9 mouse cellular contexts compared by ENCODE assay signal in genomic region chr5:27792531-27793205, GRCm38 (mm10). TPM values are rescaled to one million over a fixed set of nuclear protein-coding genes. Genes with fewer than 3 reads are reported as not detected.
DNase-seq lines count a peak whose midpoint lies in the region; ATAC-seq and TF ChIP-seq lines count a peak whose summit lies in the region.
"Had no signal": no experiment of that assay in that cellular context is flagged by ENCODE, and none has a peak within 500 bp of the region (broad histone marks: within the 10 kb centered on the region; RNA-seq: fewer than 3 reads in every experiment).

No protein-coding gene starts in this region.

- H3K36me3 ChIP-seq in heart, postnatal 0 days (replicated peaks; ENCODE audit: control insufficient read depth, insufficient read depth, low read length), result peaks cover 5% of the 10 kb centered on the region
- H3K36me3 ChIP-seq in hindbrain, postnatal 0 days (ENCODE audit: insufficient read depth, low read length), result peaks cover under 1% of the 10 kb centered on the region; the same call in 1 of the 2 replicates
- H3K36me3 ChIP-seq in midbrain, embryonic 16.5 days (ENCODE audit: control insufficient read depth, insufficient read depth, low read length), result peaks cover 4% of the 10 kb centered on the region; the same call in 1 of the 2 replicates

- H3K27ac ChIP-seq in heart, postnatal 0 days (ENCODE audit: low read depth), result 0 out of 2 replicates have a peak overlapping the region, but pooled peaks have one; percentile 96
- H3K27ac ChIP-seq in hindbrain, postnatal 0 days, result peak overlapping the region; percentile 89; the same call in 1 of the 2 replicates
- H3K27ac ChIP-seq in midbrain, embryonic 16.5 days (ENCODE audit: low read length), result no peak overlapping the region

- H3K4me1 ChIP-seq in heart, postnatal 0 days (ENCODE audit: control insufficient read depth, insufficient read depth), result peaks cover 16% of the 10 kb centered on the region
- H3K4me1 ChIP-seq in hindbrain, postnatal 0 days (ENCODE audit: insufficient read depth, low read length), result peaks cover 13% of the 10 kb centered on the region
- peaks cover 24% of the 10 kb centered on the region for H3K4me1 ChIP-seq in midbrain, embryonic 16.5 days (ENCODE audit: control insufficient read depth, insufficient read depth, low read length)

- peak overlapping the region; percentile 85 for H3K4me2 ChIP-seq in heart, postnatal 0 days (ENCODE audit: low read depth, low read length)
- peak overlapping the region; percentile 77 for H3K4me2 ChIP-seq in hindbrain, postnatal 0 days (ENCODE audit: low read depth, low read length)
- peak overlapping the region; percentile 76 for H3K4me2 ChIP-seq in midbrain, embryonic 16.5 days (ENCODE audit: low read length)

- H3K9me3 ChIP-seq in heart, postnatal 0 days (replicated peaks; ENCODE audit: control insufficient read depth, low read length), result no peaks in the 10 kb centered on the region
- no peaks in the 10 kb centered on the region for H3K9me3 ChIP-seq in hindbrain, postnatal 0 days (ENCODE audit: low read length)
- H3K9me3 ChIP-seq in midbrain, embryonic 16.5 days (replicated peaks; ENCODE audit: control insufficient read depth, low read length, poor library complexity, severe bottlenecking), result no peaks in the 10 kb centered on the region

- WGBS in heart, postnatal 0 days, result 38% methylated on average over 9 of the region's 9 CpGs
- 55% methylated on average over 9 of the region's 9 CpGs for WGBS in hindbrain, postnatal 0 days
- 48% methylated on average over 9 of the region's 9 CpGs for WGBS in midbrain, embryonic 16.5 days

- no peak for TF ChIP-seq EP300 in heart, postnatal 0 days (IDR thresholded peaks at IDR 0.05; ENCODE audit: low read depth)

- no peak for TF ChIP-seq CTCF in heart, postnatal 0 days (IDR thresholded peaks at IDR 0.05; ENCODE audit: low read depth)
- no peak for TF ChIP-seq CTCF in hindbrain, postnatal 0 days (IDR thresholded peaks at IDR 0.05; ENCODE audit: low read depth)

- no peak overlapping the region for H3K4me3 ChIP-seq in heart, postnatal 0 days (ENCODE audit: low read depth, low read length)
- peak overlapping the region; percentile 67 for H3K4me3 ChIP-seq in hindbrain, postnatal 0 days (ENCODE audit: low read length)
- H3K4me3 ChIP-seq in midbrain, embryonic 16.5 days (ENCODE audit: low read depth, low read length), result peak overlapping the region; percentile 78

- H3K9ac ChIP-seq in heart, postnatal 0 days (replicated peaks; ENCODE audit: low read depth, low read length), result no peak overlapping the region
- H3K9ac ChIP-seq in hindbrain, postnatal 0 days (replicated peaks; ENCODE audit: low read length), result peak overlapping the region; percentile 74; the same call in 1 of the 2 replicates
- H3K9ac ChIP-seq in midbrain, embryonic 16.5 days (ENCODE audit: low read depth, low read length), result no peak overlapping the region; the same call in 1 of the 2 replicates

- no peaks in the 10 kb centered on the region for H3K27me3 ChIP-seq in heart, postnatal 0 days (ENCODE audit: control insufficient read depth, insufficient read depth, low read length)
- no peaks in the 10 kb centered on the region for H3K27me3 ChIP-seq in hindbrain, postnatal 0 days (ENCODE audit: insufficient read depth, low read length)
- no peaks in the 10 kb centered on the region for H3K27me3 ChIP-seq in midbrain, embryonic 16.5 days (ENCODE audit: control insufficient read depth, insufficient read depth, low read depth, low read length)

- intact Hi-C loops in heart, postnatal 14 days (cut with DNase I), result loop anchor here (5.0 kb wide), 1 partner anchor 280 kb away; the partner anchor contains the start of gene Insig1

- no peak for ATAC-seq in heart, postnatal 0 days (ENCODE audit: insufficient read depth, low read depth)
- ATAC-seq in hindbrain, postnatal 0 days, result no peak
- ATAC-seq in midbrain, embryonic 16.5 days, result no peak
- no peak for ATAC-seq in frontal cortex, adult (ENCODE audit: low TSS enrichment)

- DNase-seq in heart, postnatal 0 days (ENCODE audit: low spot score), result no peak
- DNase-seq in heart, postnatal 14 days, result no peak
- DNase-seq in R1 (ENCODE audit: low read depth, low spot score), result peak; percentile 37
- no peak for DNase-seq in hindbrain, postnatal 0 days (ENCODE audit: low spot score)
- no peak for DNase-seq in gastrocnemius, postnatal 4 days (ENCODE audit: low spot score in 2 of 2)
- DNase-seq in spleen, postnatal 4 days (ENCODE audit: low spot score in 2 of 2), result no peak

RNA-seq across cellular contexts. Expression of gene Paxip1, which starts 1.2 kb away (rescaled TPM):
- 14.0 and 21.0 TPM in 2 replicates for total RNA-seq in heart, postnatal 0 days (2014; rRNA removed; ENCODE audit: low replicate concordance)
- polyA plus RNA-seq in heart, postnatal 0 days (2015; fragmentation: Nextera tagmentation; extraction: Ambion mirVana), result 7.7 and 7.8 TPM in 2 replicates
- 10 to 100 TPM; 17.4 to 18.8 TPM for total RNA-seq in heart, postnatal 14 days (2021)
- 33.2 and 41.7 TPM in 2 replicates for total RNA-seq in hindbrain, postnatal 0 days (2014; rRNA removed)
- polyA plus RNA-seq in hindbrain, postnatal 0 days (2015; fragmentation: Nextera tagmentation; extraction: Ambion mirVana), result 20.6 and 20.9 TPM in 2 replicates
- polyA plus RNA-seq in midbrain, embryonic 16.5 days (2015; fragmentation: Nextera tagmentation; extraction: Ambion mirVana), result 28.7 and 30.2 TPM in 2 replicates
- 10 to 100 TPM; 20.8 to 22.3 TPM for total RNA-seq in gastrocnemius, postnatal 4 days (2021)

RNA-seq across cellular contexts. Expression of gene Htr5a, which starts 49.3 kb away (rescaled TPM):
- not detected in 2 replicates for total RNA-seq in heart, postnatal 0 days (2014; rRNA removed; ENCODE audit: low replicate concordance)
- not detected in 2 replicates for polyA plus RNA-seq in heart, postnatal 0 days (2015; fragmentation: Nextera tagmentation; extraction: Ambion mirVana)
- total RNA-seq in heart, postnatal 14 days (2021), result not detected
- total RNA-seq in hindbrain, postnatal 0 days (2014; rRNA removed), result 9.2 and 11.1 TPM in 2 replicates
- 1.3 TPM in 2 replicates for polyA plus RNA-seq in hindbrain, postnatal 0 days (2015; fragmentation: Nextera tagmentation; extraction: Ambion mirVana)
- polyA plus RNA-seq in midbrain, embryonic 16.5 days (2015; fragmentation: Nextera tagmentation; extraction: Ambion mirVana), result 2.0 and 2.4 TPM in 2 replicates
- total RNA-seq in gastrocnemius, postnatal 4 days (2021), result not detected
- total RNA-seq: adrenal gland, adult 18-20 months had no signal

Comparison
In these comparisons a context has a peak if more than half of its experiments do, and no peak if none do; other contexts are left out.
1. RNA of gene Htr5a, which starts 49.3 kb away (total RNA-seq): 9.2 to 11.1 TPM in hindbrain, postnatal 0 days; not detected in heart, postnatal 0 days, not detected in heart, postnatal 14 days and not detected in gastrocnemius, postnatal 4 days; every median in the first group is over 10 times any median in the second.
2. Peak in every context shown above with its lines, with median percentiles within 50 percentile points of each other: H3K4me2 ChIP-seq.